Mouse (Mus musculus) hindbrain, postnatal 0 days (tissue): ENCODE results near the gene Dop1a. TPM values are rescaled to one million over a fixed set of nuclear protein-coding genes. Genes with fewer than 3 reads are reported as not detected.

Experiments
- ATAC-seq: fragments of 200-750 bp; cut with Nextera tagmentation; 2 replicates; pipeline ENCODE4 v1.8.0; 2017; ENCODE audit warnings: mild to moderate bottlenecking, moderate TSS enrichment, moderate library complexity
- DNase-seq: peaks from one replicate; pipeline ENCODE4 v3.0.0-alpha.2; 2015; ENCODE audit warnings: low spot score
- H3K27ac ChIP-seq: fragments of 300-500 bp; sonication (generic); 2 replicates; pipeline ENCODE4 v1.5.1; 2014; ENCODE audit warnings: mild to moderate bottlenecking
- H3K27me3 ChIP-seq: fragments of 300-500 bp; sonication (generic); 2 replicates; pipeline ENCODE4 v1.6.1; 2014; ENCODE audit warnings: low read length, mixed read lengths; ENCODE audit not compliant: insufficient read depth
- H3K36me3 ChIP-seq: fragments of 300-500 bp; sonication (generic); 2 replicates; pipeline ENCODE4 v1.6.1; 2014; ENCODE audit warnings: low read length, mixed read lengths; ENCODE audit not compliant: insufficient read depth
- H3K4me1 ChIP-seq: fragments of 300-500 bp; sonication (generic); 2 replicates; pipeline ENCODE4 v1.6.1; 2014; ENCODE audit warnings: antibody characterized with exemption, low read length, mixed read lengths; ENCODE audit not compliant: insufficient read depth
- H3K4me2 ChIP-seq: fragments of 300-500 bp; sonication (generic); 2 replicates; pipeline ENCODE4 v1.6.1; 2014; ENCODE audit warnings: low read depth, mild to moderate bottlenecking, low read length, moderate library complexity, mixed read lengths
- H3K4me3 ChIP-seq: fragments of 300-500 bp; sonication (generic); 2 replicates; pipeline ENCODE4 v1.5.1; 2014; ENCODE audit warnings: low read length
- H3K9ac ChIP-seq: fragments of 300-500 bp; sonication (generic); replicated peaks from 2 replicates; pipeline ENCODE4 v1.6.1; 2014; ENCODE audit warnings: mild to moderate bottlenecking, low read length, moderate library complexity, mixed read lengths
- H3K9me3 ChIP-seq: fragments of 300-500 bp; sonication (generic); 2 replicates; pipeline ENCODE4 v1.6.1; 2016; ENCODE audit warnings: low read length, mixed read lengths
- CTCF ChIP-seq: IDR thresholded peaks from 2 replicates; pipeline ENCODE4 v1.5.1; 2016; ENCODE audit warnings: antibody characterized with exemption, control low read depth, low read depth
- WGBS: fragments of 180-500 bp; shearing (Covaris S2); extraction: QIAGEN DNeasy Blood & Tissue Kit; methylation state at CpG from one replicate; pipeline ENCODE4 v1.1.7; 2014; 5-methylcytosine and 5-hydroxymethylcytosine counted together
- polyA plus RNA-seq: library from polyadenylated mRNA; unstranded; fragments of >200 nt; fragmentation: Nextera tagmentation; extraction: Ambion mirVana; gene quantifications from 2 replicates; pipeline ENCODE4 v1.2.1, GENCODE M21; 2015
- total RNA-seq: library from RNA; depleted of rRNA; stranded (reverse); fragments of >200 nt; gene quantifications from 2 replicates; pipeline ENCODE4 v1.2.3, GENCODE M21; 2014

The Dop1a gene
- total and polyA plus RNA-seq, 2 experiments from 2014 or later, result 23.9 to 50.9 TPM

DNA sequence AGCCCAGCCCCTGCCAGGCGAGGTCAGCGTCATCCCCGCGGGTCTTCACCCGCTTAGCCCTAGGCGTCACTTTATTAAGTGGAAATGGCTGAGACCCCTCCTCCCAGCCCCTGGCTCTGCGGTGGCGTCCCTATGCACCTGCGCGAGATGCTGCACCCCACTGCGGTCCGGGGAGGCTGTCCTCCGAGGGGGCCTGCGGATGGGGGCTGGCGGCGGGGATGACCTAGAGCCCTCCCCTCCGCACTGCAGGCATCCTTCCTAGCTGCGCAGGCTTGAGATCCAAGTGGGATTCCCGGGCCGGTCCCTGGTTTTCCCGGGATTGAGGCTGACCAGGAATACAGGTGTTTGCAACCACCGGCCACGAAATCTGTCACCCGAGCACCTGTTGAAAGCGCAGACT, 105.2 kb downstream of the Dop1a start:
- TF ChIP-seq CTCF, result no peak
- peak; percentile 42 for DNase-seq
- H3K27ac ChIP-seq, result peak overlapping the region; percentile 73

DNA sequence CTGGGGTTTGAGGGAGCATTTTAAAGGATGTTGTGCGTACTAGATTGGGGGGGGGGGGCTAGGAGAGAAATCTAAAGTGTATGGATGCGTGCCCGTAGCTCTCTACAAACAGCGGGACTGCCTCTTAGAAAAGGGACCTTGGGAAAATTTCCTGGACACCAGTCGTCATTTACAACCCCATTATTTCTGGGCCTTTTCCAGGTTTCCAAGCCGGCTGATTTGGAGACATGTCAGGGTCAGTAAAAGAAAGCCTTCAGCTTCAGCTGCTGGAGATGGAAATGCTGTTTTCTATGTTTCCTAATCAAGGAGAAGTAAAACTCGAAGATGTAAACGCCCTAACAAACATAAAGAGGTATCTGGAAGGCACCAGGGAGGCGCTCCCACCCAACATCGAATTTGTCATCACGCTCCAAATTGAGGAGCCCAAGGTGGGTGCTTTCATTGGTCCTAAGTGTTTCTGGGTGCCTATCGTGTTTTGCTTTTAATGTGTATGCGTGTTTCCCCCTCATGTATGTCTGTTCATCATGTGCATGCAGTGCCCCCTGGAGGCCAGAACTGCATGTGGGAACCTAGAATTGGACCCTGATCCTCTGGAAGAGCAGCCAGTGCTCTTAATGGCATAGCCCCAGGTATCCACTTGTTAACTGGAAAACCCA, 105.8 kb downstream of the Dop1a start:
- DNase-seq, result peak; percentile 86
- peaks cover 7% of the 10 kb centered on the region for H3K4me1 ChIP-seq
- peak overlapping the region; percentile 99 for H3K4me2 ChIP-seq
- WGBS, result 7% methylated on average over 13 of the region's 13 CpGs
- peak; percentile 87 for TF ChIP-seq CTCF
- peaks cover 3% of the 10 kb centered on the region; the same call in 1 of the 2 replicates for H3K36me3 ChIP-seq
- H3K4me3 ChIP-seq, result peak overlapping the region; percentile 73
- no peaks in the 10 kb centered on the region for H3K9me3 ChIP-seq
- no peak for ATAC-seq
- peak overlapping the region; percentile 70 for H3K9ac ChIP-seq
- H3K27ac ChIP-seq, result peak overlapping the region; percentile 8; the same call in 1 of the 2 replicates
- no peaks in the 10 kb centered on the region for H3K27me3 ChIP-seq

More for the DNA sequence above, 105.2 kb downstream of the Dop1a start:
- Histone ChIP-seq H3K4me2 (peak overlapping the region; percentile 99), H3K9ac (peak overlapping the region; percentile 70), H3K4me3 (peak overlapping the region; percentile 73), H3K27me3 (no peaks in the 10 kb centered on the region), H3K9me3 (no peaks in the 10 kb centered on the region), H3K36me3 (peaks cover 3% of the 10 kb centered on the region; the same call in 1 of the 2 replicates), H3K4me1 (peaks cover 7% of the 10 kb centered on the region)
- WGBS, result under 1% methylated on average over 25 of the region's 25 CpGs
- peak; percentile 55 for ATAC-seq

DNA sequence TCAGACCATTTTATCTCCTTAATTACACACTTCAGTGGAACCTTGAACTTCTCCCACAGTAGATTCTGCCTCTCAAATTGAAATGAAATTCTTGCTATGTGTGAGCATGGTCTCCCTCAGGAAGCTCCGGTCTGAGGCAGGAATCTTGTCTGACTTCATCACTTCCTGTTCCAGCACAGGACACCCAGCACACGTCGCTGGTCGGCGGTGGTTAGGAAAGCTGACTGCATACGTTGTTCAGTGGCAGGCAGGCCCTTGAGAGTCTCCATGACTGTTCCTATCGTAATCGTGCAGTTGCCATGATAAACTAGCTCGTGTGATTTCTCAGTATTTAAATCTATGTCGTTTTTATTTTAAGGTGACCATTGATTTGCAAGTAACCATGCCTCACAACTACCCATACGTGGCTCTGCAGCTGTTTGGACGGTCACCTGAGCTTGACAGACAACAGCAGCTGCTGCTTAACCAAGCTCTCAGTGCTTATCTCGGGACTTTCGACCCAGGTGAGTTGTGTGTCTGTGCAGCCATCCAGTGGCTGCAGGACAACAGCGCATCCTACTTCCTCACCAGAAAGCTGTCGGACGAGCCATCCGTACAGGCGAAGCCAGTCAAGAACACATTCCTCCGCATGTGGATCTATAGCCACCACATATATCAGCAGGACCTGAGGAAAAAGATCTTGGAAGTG, 106.8 kb downstream of the Dop1a start:
- ATAC-seq, result no peak
- no peak for DNase-seq
- Histone ChIP-seq H3K27ac (no peak overlapping the region), H3K4me2 (0 out of 2 replicates have a peak overlapping the region, but pooled peaks have one; percentile 99), H3K9me3 (no peaks in the 10 kb centered on the region), H3K27me3 (no peaks in the 10 kb centered on the region), H3K4me1 (peaks cover 7% of the 10 kb centered on the region), H3K36me3 (no peaks in the 10 kb centered on the region), H3K9ac (no peak overlapping the region), H3K4me3 (no peak overlapping the region)
- no peak for TF ChIP-seq CTCF
- WGBS, result 90% methylated on average over 20 of the region's 20 CpGs

GRCm38 (mm10) chr9:86575178-86575577, 108.2 kb downstream of the Dop1a start:
- no peak for ATAC-seq
- 93% methylated on average over 6 of the region's 6 CpGs for WGBS

GRCm38 (mm10) chr9:86579657-86580056, 112.7 kb downstream of the Dop1a start:
- DNase-seq, result no peak
- no peaks in the 10 kb centered on the region for H3K27me3 ChIP-seq

More at GRCm38 (mm10) chr9:86575178-86575577, 108.2 kb downstream of the Dop1a start:
- no peak overlapping the region for H3K9ac ChIP-seq
- H3K9me3 ChIP-seq, result no peaks in the 10 kb centered on the region
- H3K36me3 ChIP-seq, result no peaks in the 10 kb centered on the region
- H3K27me3 ChIP-seq, result no peaks in the 10 kb centered on the region
- H3K4me3 ChIP-seq, result no peak overlapping the region
- no peak overlapping the region for H3K4me2 ChIP-seq
- H3K27ac ChIP-seq, result no peak overlapping the region
- no peak for TF ChIP-seq CTCF
- no peak for DNase-seq
- H3K4me1 ChIP-seq, result peaks cover 7% of the 10 kb centered on the region

GRCm38 (mm10) chr9:86583740-86584139, 116.8 kb downstream of the Dop1a start:
- DNase-seq (peak; percentile 82), ATAC-seq (peak; percentile 61; the same call in 1 of the 2 replicates)
- peak; percentile 91 for TF ChIP-seq CTCF
- 57% methylated on average over 3 of the region's 3 CpGs for WGBS
- Histone ChIP-seq H3K4me3 (no peak overlapping the region), H3K4me1 (no peaks in the 10 kb centered on the region), H3K9me3 (no peaks in the 10 kb centered on the region), H3K27me3 (no peaks in the 10 kb centered on the region), H3K9ac (no peak overlapping the region), H3K4me2 (no peak overlapping the region), H3K36me3 (no peaks in the 10 kb centered on the region), H3K27ac (no peak overlapping the region)

More at GRCm38 (mm10) chr9:86579657-86580056, 112.7 kb downstream of the Dop1a start:
- no peak for ATAC-seq
- Histone ChIP-seq H3K27ac (no peak overlapping the region), H3K9me3 (no peaks in the 10 kb centered on the region), H3K4me3 (no peak overlapping the region), H3K9ac (no peak overlapping the region), H3K36me3 (no peaks in the 10 kb centered on the region), H3K4me2 (no peak overlapping the region), H3K4me1 (no peaks in the 10 kb centered on the region)
- 91% methylated on average over 10 of the region's 10 CpGs for WGBS
- no peak for TF ChIP-seq CTCF
